Mouse (Mus musculus): ENCODE measurements around the gene Timm10b.

Gene Timm10b

GRCm38 (mm10) chr7:105639756-105640155 lies at the start of gene Timm10b:
TSS of gene Timm10b (plus strand) at chr7:105640056.
- no peak for DNase-seq (ENCODE audit: low read depth, low spot score)

- DNase-seq (ENCODE audit: low read depth, low spot score), result no peak
Observed at GRCm38 (mm10) chr7:105590097-105590496, 49.8 kb upstream of the Timm10b start.

GRCm38 (mm10) chr7:105602860-105603623 lies 36.8 kb upstream of the Timm10b start:
- peak; percentile 87 for DNase-seq (ENCODE audit: low read depth, low spot score)

- no peak for DNase-seq (ENCODE audit: low read depth, low spot score)
Observed at GRCm38 (mm10) chr7:105608467-105608866, 31.4 kb upstream of the Timm10b start.

GRCm38 (mm10) chr7:105611767-105612166 lies 28.1 kb upstream of the Timm10b start:
- no peak for DNase-seq (ENCODE audit: low read depth, low spot score)

GRCm38 (mm10) chr7:105614400-105614799 lies 25.5 kb upstream of the Timm10b start:
- no peak for DNase-seq (ENCODE audit: low read depth, low spot score)

- DNase-seq (ENCODE audit: low read depth, low spot score), result no peak
Observed at GRCm38 (mm10) chr7:105615720-105616119, 24.1 kb upstream of the Timm10b start.

GRCm38 (mm10) chr7:105616561-105616960 lies 23.3 kb upstream of the Timm10b start:
- no peak for DNase-seq (ENCODE audit: low read depth, low spot score)

GRCm38 (mm10) chr7:105617810-105618209 lies 22.0 kb upstream of the Timm10b start:
- DNase-seq (ENCODE audit: low read depth, low spot score), result no peak

- DNase-seq (ENCODE audit: low read depth, low spot score), result no peak
Observed at GRCm38 (mm10) chr7:105619701-105620100, 20.2 kb upstream of the Timm10b start.

- DNase-seq (ENCODE audit: low read depth, low spot score), result peak; percentile 70
Observed at GRCm38 (mm10) chr7:105621053-105621452, 18.8 kb upstream of the Timm10b start.

- DNase-seq (ENCODE audit: low read depth, low spot score), result peak; percentile 65
Observed at GRCm38 (mm10) chr7:105621646-105622292, 18.1 kb upstream of the Timm10b start.

- peak; percentile 92 for DNase-seq (ENCODE audit: low read depth, low spot score)
Observed at GRCm38 (mm10) chr7:105625397-105625796, 14.5 kb upstream of the Timm10b start.

- DNase-seq (ENCODE audit: low read depth, low spot score), result peak; percentile 94
Observed at GRCm38 (mm10) chr7:105628633-105629032, 11.2 kb upstream of the Timm10b start.

GRCm38 (mm10) chr7:105632551-105632972 lies 7.3 kb upstream of the Timm10b start:
- DNase-seq (ENCODE audit: low read depth, low spot score), result peak; percentile 95

- peak; percentile 97 for DNase-seq (ENCODE audit: low read depth, low spot score)
Observed at GRCm38 (mm10) chr7:105633127-105633800, 6.6 kb upstream of the Timm10b start, which contains the start of gene Trim3. TSS of gene Trim3 (minus strand) at chr7:105633571.

GRCm38 (mm10) chr7:105633801-105634135 lies 6.1 kb upstream of the Timm10b start:
- no peak for DNase-seq (ENCODE audit: low read depth, low spot score)

GRCm38 (mm10) chr7:105634272-105634920 lies 5.5 kb upstream of the Timm10b start:
- no peak for DNase-seq (ENCODE audit: low read depth, low spot score)

- no peak for DNase-seq (ENCODE audit: low read depth, low spot score)
Observed at GRCm38 (mm10) chr7:105635726-105636125, 4.1 kb upstream of the Timm10b start.

- DNase-seq (ENCODE audit: low read depth, low spot score), result no peak
Observed at GRCm38 (mm10) chr7:105638776-105639175, 1.1 kb upstream of the Timm10b start.

- no peak for DNase-seq (ENCODE audit: low read depth, low spot score)
Observed at GRCm38 (mm10) chr7:105639304-105639703, 552 bp upstream of the Timm10b start.
